Mouse (Mus musculus) limb, embryonic 12.5 days (tissue): ENCODE results near the gene Rbpj. TPM values are rescaled to one million over a fixed set of nuclear protein-coding genes. Genes with fewer than 3 reads are reported as not detected.

ENCODE experiments used
- ATAC-seq: fragments of 200-750 bp; cut with Nextera tagmentation; 2 replicates; pipeline ENCODE4 v1.8.0; 2017; ENCODE audit warnings: low read depth, moderate TSS enrichment; ENCODE audit not compliant: insufficient number of reproducible peaks, insufficient read depth, low FRiP score, low TSS enrichment
- H3K27ac ChIP-seq: fragments of 300-500 bp; sonication (generic); 2 replicates; pipeline ENCODE4 v1.5.1; 2016; ENCODE audit warnings: mild to moderate bottlenecking, moderate library complexity
- H3K27me3 ChIP-seq: fragments of 300-500 bp; sonication (generic); 2 replicates; pipeline ENCODE4 v1.6.1; 2016; ENCODE audit warnings: mild to moderate bottlenecking, moderate library complexity
- H3K36me3 ChIP-seq: fragments of 300-500 bp; sonication (generic); 2 replicates; pipeline ENCODE4 v1.6.1; 2016; ENCODE audit warnings: mild to moderate bottlenecking, moderate library complexity
- H3K4me1 ChIP-seq: fragments of 300-500 bp; sonication (generic); replicated peaks from 2 replicates; pipeline ENCODE4 v1.6.1; 2016
- H3K4me2 ChIP-seq: fragments of 300-500 bp; sonication (generic); 2 replicates; pipeline ENCODE4 v1.6.1; 2016; ENCODE audit warnings: mild to moderate bottlenecking, moderate library complexity
- H3K4me3 ChIP-seq: fragments of 300-500 bp; sonication (generic); replicated peaks from 2 replicates; pipeline ENCODE4 v1.5.1; 2016; ENCODE audit warnings: mild to moderate bottlenecking
- H3K9ac ChIP-seq: fragments of 300-500 bp; sonication (generic); replicated peaks from 2 replicates; pipeline ENCODE4 v1.6.1; 2016; ENCODE audit warnings: mild to moderate bottlenecking, moderate library complexity
- H3K9me3 ChIP-seq: fragments of 300-500 bp; sonication (generic); 2 replicates; pipeline ENCODE4 v1.6.1; 2016; ENCODE audit warnings: mild to moderate bottlenecking, moderate library complexity
- WGBS: fragments of 180-500 bp; shearing (Covaris S2); methylation state at CpG from one replicate; pipeline ENCODE4 v1.1.7; 2016; 5-methylcytosine and 5-hydroxymethylcytosine counted together
- polyA plus RNA-seq: library from polyadenylated mRNA; unstranded; fragments of >200 nt; fragmentation: Nextera tagmentation; extraction: Ambion mirVana; gene quantifications from 2 replicates; pipeline ENCODE4 v1.2.1, GENCODE M21; 2016

Rbpj gene
- 51.3 and 52.3 TPM in 2 replicates for polyA plus RNA-seq

DNA sequence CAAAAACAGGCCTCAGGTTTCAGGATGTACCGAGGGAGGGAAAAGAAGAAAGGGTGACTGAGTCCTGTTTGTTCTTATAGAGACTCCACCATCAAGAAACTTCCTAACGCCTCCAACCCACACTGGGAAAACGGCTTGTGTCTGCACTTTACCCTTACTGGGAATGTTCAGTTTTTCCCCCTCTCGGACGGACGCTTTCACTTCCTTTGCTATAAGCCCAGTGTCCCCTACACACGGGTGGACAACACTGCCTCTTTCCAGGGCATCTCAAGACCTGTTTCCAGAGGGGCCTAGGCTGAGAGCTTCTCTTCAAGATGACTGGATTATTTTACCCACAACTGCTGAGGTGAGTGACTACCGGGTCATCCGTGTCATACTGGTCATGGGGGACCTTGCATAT, at the start of gene Rbpj:
TSS of gene Rbpj (plus strand) at position 270 of the 400 bp plus-strand sequence.
- H3K27me3 ChIP-seq, result peaks cover 9% of the 10 kb centered on the region; the same call in 1 of the 2 replicates
- 87% methylated on average over 9 of the region's 9 CpGs for WGBS
- no peaks in the 10 kb centered on the region for H3K36me3 ChIP-seq
- no peak within 1 kb of the TSS for H3K4me2 ChIP-seq
- no peak within 1 kb of the TSS for H3K27ac ChIP-seq
- no peak for ATAC-seq
- H3K4me1 ChIP-seq, result peaks cover 18% of the 10 kb centered on the region
- H3K9ac ChIP-seq, result no peak within 1 kb of the TSS
- H3K4me3 ChIP-seq, result no peak within 1 kb of the TSS
- no peaks in the 10 kb centered on the region for H3K9me3 ChIP-seq

DNA sequence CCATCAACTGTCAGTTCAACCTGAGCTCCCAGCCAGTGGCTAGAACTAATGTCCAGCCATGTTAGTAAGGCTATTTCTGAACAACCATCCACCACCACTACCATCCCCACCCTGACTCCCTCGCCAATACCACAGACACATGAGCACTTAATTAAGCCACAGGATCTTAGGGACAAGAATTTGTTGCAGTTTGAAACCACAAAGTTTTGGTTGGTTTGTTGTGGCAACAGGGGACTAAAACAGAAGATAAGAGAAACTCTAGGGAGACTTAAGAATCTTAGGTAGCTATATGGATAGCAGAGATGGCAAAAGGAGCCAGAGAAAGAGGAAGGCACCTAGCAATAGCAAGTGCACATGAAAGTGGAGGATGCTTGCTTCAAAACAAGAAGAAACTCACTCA, 45.2 kb upstream of the Rbpj start:
- Histone ChIP-seq H3K9me3 (no peaks in the 10 kb centered on the region), H3K4me3 (no peak overlapping the region), H3K9ac (no peak overlapping the region), H3K27me3 (no peaks in the 10 kb centered on the region), H3K36me3 (no peaks in the 10 kb centered on the region), H3K27ac (no peak overlapping the region), H3K4me1 (no peaks in the 10 kb centered on the region), H3K4me2 (no peak overlapping the region)
- ATAC-seq, result no peak
- WGBS, result 87% methylated on average over 1 of the region's 1 CpGs

DNA sequence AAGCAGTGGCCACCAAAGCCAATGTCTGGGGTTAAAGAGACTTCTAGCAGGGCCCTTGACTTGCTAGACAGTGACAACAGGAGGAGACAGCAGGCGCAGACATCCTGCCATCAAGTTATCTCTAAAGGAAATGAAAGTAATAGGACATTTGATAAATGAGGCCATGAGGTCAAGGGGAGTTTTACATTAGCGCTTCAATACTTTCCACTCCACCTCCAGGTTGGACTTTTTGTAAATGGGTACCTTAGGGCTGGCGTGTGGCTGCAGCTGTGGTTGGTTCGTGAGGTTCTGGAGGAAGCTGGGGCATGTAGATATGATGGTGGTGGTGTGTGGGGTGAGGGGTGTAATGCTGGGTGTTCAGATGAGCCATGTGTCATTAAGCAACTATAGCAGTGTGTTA, 44.7 kb upstream of the Rbpj start:
- Histone ChIP-seq H3K9ac (no peak overlapping the region), H3K9me3 (no peaks in the 10 kb centered on the region), H3K4me1 (no peaks in the 10 kb centered on the region), H3K27me3 (no peaks in the 10 kb centered on the region), H3K4me2 (no peak overlapping the region), H3K4me3 (no peak overlapping the region), H3K36me3 (no peaks in the 10 kb centered on the region), H3K27ac (no peak overlapping the region)
- WGBS, result 86% methylated on average over 4 of the region's 4 CpGs
- no peak for ATAC-seq

DNA sequence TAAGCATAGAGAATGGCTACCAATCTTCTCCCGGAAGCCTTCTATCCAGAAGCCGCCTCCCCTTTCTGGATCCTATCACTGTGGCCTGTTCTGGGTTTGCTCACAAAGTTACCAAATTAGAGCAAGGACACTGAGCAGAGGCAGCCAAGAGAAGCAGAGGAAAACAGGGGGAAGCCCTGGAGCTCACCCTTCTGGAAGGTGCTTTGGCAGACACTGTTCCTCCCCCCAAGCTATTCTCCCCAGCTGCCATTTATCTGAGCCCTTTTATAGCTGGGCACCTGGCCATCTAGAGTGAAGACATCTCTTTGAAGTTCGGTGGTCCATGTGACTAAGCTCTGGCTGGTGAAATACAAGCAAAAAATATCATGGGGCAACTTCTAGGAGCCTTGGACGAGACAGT, 38.5 kb upstream of the Rbpj start:
- H3K27ac ChIP-seq, result no peak overlapping the region
- H3K9me3 ChIP-seq, result no peaks in the 10 kb centered on the region
- H3K4me2 ChIP-seq, result no peak overlapping the region
- ATAC-seq, result no peak
- no peaks in the 10 kb centered on the region for H3K4me1 ChIP-seq
- WGBS, result 74% methylated on average over 4 of the region's 4 CpGs
- no peak overlapping the region for H3K4me3 ChIP-seq
- H3K9ac ChIP-seq, result no peak overlapping the region
- no peaks in the 10 kb centered on the region for H3K27me3 ChIP-seq
- H3K36me3 ChIP-seq, result no peaks in the 10 kb centered on the region

DNA sequence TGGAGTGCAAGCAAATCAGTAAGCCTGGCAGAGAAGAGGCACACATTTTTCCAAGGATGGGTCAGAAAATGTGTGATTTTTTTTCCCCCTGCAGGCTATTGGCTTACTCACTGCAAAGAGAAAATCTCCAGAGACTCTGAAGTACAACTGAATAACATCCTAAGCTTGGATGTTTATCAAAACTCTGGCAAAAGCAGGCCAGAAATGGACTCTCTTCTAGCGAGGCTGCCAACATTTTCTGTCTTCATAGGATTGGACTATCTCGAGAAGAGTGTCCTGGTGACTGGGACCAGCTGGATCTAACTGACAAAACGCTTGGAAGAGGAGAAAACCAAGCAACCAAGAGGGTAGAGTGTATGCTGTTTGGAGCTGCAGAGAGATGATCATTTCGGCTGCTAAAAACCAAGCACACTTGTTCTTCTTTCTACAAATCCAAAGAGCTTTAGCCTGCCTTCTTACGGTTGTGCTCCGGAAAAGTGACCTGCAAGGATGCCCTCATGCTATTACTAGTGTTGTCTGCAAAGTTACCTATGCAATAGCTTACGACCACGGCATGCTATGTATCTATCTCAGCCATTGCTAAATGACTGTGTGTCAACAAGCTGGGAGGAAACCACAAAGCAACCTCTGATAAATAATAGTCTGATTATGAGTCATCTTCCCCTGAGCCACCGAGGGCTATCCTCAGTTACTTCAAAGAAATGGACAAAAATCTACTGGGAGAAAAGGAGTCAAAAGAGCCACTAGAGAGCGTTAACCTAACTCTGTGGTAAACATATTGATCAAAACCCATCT, 36.1 kb upstream of the Rbpj start:
- Histone ChIP-seq H3K9ac (no peak overlapping the region), H3K4me2 (no peak overlapping the region), H3K9me3 (no peaks in the 10 kb centered on the region), H3K27ac (no peak overlapping the region), H3K4me1 (no peaks in the 10 kb centered on the region), H3K4me3 (no peak overlapping the region), H3K36me3 (no peaks in the 10 kb centered on the region), H3K27me3 (no peaks in the 10 kb centered on the region)
- no peak for ATAC-seq
- 84% methylated on average over 10 of the region's 10 CpGs for WGBS

DNA sequence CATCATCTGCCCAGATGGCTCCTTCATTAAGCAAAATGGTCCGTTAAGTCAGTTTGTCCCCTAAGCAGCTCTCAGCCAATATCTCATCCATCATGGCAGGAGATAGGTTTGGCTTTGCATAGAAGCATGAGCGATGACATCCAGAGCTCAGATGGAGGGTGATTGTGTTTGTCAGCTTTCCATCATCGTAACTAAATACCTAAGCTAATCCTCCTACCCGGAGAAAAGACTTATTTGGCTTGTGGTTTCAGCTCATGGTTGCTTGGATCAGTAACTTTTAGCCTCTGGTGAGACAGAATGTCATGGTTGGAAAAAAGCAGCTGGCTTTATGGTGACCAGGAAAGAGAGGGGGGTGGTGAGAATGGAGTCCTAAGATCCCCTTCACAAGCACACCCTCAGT, 33.5 kb upstream of the Rbpj start:
- Histone ChIP-seq H3K27ac (no peak overlapping the region), H3K4me3 (no peak overlapping the region), H3K4me1 (no peaks in the 10 kb centered on the region), H3K9ac (no peak overlapping the region), H3K4me2 (no peak overlapping the region), H3K27me3 (no peaks in the 10 kb centered on the region), H3K9me3 (no peaks in the 10 kb centered on the region), H3K36me3 (no peaks in the 10 kb centered on the region)
- ATAC-seq, result no peak
- 77% methylated on average over 4 of the region's 4 CpGs for WGBS

DNA sequence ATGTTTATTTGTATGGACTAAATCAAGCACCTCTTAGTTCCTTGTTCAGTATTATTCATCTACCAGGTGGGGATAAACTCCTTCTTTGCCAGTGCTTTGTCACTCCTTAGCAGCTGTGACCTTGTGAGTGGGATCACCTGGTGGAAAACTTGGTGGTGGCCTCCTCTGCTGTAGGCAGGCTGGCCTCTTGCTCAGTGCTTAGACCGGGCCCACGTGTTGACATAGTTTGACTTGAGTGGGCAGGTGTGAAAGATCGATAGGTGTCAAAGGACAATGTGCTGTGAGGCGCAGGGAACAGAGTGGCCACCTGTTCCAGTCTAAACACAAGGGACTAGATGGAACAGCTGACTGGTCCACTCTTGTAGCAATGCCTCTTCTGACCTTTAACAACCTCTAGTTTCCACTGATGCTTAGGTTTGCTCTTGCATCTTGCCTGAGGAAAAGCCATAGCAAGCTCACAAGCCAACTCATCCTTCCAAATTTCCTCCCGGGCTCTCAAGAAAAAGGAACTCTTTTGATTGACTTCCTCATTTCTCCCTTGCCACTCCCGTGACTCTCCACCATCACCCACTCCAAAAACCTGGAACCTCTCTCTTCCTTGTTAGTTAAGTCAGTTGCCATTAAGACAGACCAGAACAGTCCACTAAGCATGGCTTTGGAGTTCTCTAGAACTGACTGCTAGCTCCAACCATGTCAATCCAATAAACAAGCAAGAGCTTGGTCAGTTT, 28.9 kb upstream of the Rbpj start:
- ATAC-seq, result 0 out of 2 replicates have a peak, but pooled peaks have one; percentile 37
- Histone ChIP-seq H3K27ac (no peak overlapping the region), H3K4me1 (0 out of 2 replicates have a peak, but pooled peaks cover 3% of the 10 kb centered on the region), H3K27me3 (no peaks in the 10 kb centered on the region), H3K9me3 (no peaks in the 10 kb centered on the region), H3K9ac (no peak overlapping the region), H3K36me3 (no peaks in the 10 kb centered on the region), H3K4me2 (no peak overlapping the region), H3K4me3 (no peak overlapping the region)
- 81% methylated on average over 6 of the region's 6 CpGs for WGBS

DNA sequence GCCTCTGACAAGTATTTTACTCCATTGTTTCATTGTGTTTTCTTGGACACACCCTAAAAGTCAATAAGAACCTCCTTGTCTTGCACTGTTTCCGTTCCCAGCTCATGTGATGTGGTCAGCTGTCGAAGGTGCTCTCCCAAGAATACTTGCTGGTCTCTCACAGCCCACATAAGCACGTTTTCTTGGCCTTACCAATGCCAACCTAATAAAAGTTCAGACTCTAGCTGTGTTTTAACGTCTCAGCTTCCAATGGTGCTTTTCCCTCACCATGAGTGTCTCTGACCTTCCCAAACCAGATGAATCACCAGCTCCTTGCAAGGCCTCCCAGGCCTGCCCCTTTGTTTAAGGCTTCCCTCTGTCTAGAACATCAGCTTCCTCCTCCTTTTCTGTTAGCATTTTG, 28.2 kb upstream of the Rbpj start:
- no peak overlapping the region for H3K9ac ChIP-seq
- no peaks in the 10 kb centered on the region for H3K9me3 ChIP-seq
- no peak overlapping the region for H3K27ac ChIP-seq
- no peaks in the 10 kb centered on the region for H3K36me3 ChIP-seq
- no peak overlapping the region for H3K4me3 ChIP-seq
- 72% methylated on average over 4 of the region's 4 CpGs for WGBS
- ATAC-seq, result no peak
- 0 out of 2 replicates have a peak, but pooled peaks cover 3% of the 10 kb centered on the region for H3K4me1 ChIP-seq
- no peaks in the 10 kb centered on the region for H3K27me3 ChIP-seq
- no peak overlapping the region for H3K4me2 ChIP-seq

DNA sequence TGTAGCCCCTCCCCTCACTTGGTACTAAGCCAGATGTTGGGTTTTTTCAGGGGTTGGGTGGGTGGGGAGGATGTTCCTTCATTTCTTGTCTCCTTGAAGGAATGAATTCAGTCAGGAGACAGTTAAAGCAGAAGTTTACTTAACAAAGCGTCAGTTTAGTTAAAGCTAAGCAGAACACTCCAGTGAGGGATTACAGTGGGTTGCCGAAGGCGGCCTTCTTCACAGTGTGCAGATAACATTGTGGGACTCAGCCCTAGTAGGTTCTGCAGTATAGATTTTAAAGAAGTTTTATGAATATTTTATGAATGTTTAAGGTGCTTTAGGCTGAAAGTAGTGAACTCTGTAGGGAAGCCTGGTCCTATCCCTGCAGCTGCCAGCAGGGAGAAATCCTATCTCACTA, 27.7 kb upstream of the Rbpj start:
- H3K4me2 ChIP-seq, result no peak overlapping the region
- WGBS, result 75% methylated on average over 3 of the region's 3 CpGs
- H3K9me3 ChIP-seq, result no peaks in the 10 kb centered on the region
- no peak overlapping the region for H3K9ac ChIP-seq
- no peaks in the 10 kb centered on the region for H3K36me3 ChIP-seq
- 0 out of 2 replicates have a peak, but pooled peaks cover 3% of the 10 kb centered on the region for H3K4me1 ChIP-seq
- ATAC-seq, result no peak
- no peaks in the 10 kb centered on the region for H3K27me3 ChIP-seq
- no peak overlapping the region for H3K4me3 ChIP-seq
- no peak overlapping the region for H3K27ac ChIP-seq

DNA sequence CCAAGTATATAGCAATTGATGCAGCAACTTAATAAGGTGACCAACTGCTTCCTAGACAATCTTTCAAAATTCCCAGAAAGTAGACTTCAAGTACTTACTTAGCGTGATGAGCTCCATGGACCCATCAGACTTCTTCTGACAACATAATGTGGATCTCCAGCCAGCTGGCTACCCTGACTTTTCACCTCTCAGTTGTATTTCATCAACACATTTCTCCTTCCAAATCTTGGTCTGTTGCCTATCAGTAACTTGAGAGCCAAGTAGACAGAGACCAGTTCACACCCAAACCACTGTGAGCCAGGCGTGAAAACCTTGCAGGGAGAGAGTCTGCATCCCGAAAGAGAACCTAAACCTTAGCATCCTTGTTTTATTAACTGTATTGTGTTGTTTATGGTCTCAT, 26.3 kb upstream of the Rbpj start:
- Histone ChIP-seq H3K27me3 (no peaks in the 10 kb centered on the region; the same call in 1 of the 2 replicates), H3K9me3 (no peaks in the 10 kb centered on the region), H3K9ac (no peak overlapping the region), H3K4me2 (no peak overlapping the region), H3K36me3 (no peaks in the 10 kb centered on the region), H3K4me3 (no peak overlapping the region), H3K4me1 (0 out of 2 replicates have a peak, but pooled peaks cover 3% of the 10 kb centered on the region), H3K27ac (no peak overlapping the region)
- no peak for ATAC-seq
- 63% methylated on average over 3 of the region's 3 CpGs for WGBS

DNA sequence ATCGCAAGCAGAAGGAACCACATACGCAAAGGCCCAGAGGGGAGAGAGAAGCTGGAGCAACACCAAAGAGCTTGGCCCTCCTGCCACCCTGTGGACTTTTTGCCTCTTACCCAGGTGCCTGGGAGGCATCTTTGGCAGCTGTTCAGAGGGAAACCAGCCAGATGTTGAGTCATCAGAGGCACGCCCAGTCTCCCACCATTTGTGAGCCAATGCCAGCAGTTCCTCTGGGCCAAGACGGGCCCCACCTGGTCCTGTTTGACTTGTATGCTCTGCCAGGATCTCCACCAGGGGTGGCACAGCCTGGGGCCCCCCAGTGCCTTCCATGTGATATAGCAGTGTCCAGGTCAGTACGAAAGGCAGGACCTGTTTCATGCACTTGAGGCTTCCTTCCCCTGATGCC, 21.9 kb upstream of the Rbpj start:
- no peaks in the 10 kb centered on the region for H3K36me3 ChIP-seq
- 0 out of 2 replicates have a peak, but pooled peaks cover 3% of the 10 kb centered on the region for H3K4me1 ChIP-seq
- no peak overlapping the region for H3K9ac ChIP-seq
- H3K4me3 ChIP-seq, result no peak overlapping the region
- H3K9me3 ChIP-seq, result no peaks in the 10 kb centered on the region
- ATAC-seq, result no peak
- no peaks in the 10 kb centered on the region; the same call in 1 of the 2 replicates for H3K27me3 ChIP-seq
- no peak overlapping the region for H3K27ac ChIP-seq
- 91% methylated on average over 5 of the region's 5 CpGs for WGBS
- no peak overlapping the region for H3K4me2 ChIP-seq
